Mouse (Mus musculus) heart, postnatal 0 days (tissue): ENCODE measurements around the gene Fnbp1. TPM values are rescaled to one million over a fixed set of nuclear protein-coding genes. Genes with fewer than 3 reads are reported as not detected.

Experiments
- ATAC-seq: fragments of 200-750 bp; cut with Nextera tagmentation; 2 replicates; pipeline ENCODE4 v1.8.0; 2017; ENCODE audit warnings: low read depth, moderate number of reproducible peaks, moderate library complexity; ENCODE audit not compliant: insufficient read depth
- DNase-seq: peaks from one replicate; pipeline ENCODE4 v3.0.0-alpha.2; 2016; ENCODE audit warnings: low spot score
- H3K27ac ChIP-seq: fragments of 300-500 bp; sonication (generic); 2 replicates; pipeline ENCODE4 v1.5.1; 2014; ENCODE audit warnings: low read depth, mild to moderate bottlenecking
- H3K27me3 ChIP-seq: fragments of 300-500 bp; sonication (generic); 2 replicates; pipeline ENCODE4 v1.6.1; 2014; ENCODE audit warnings: low read length, mixed read lengths; ENCODE audit not compliant: control insufficient read depth, insufficient read depth
- H3K36me3 ChIP-seq: fragments of 300-500 bp; sonication (generic); replicated peaks from 2 replicates; pipeline ENCODE4 v1.6.1; 2014; ENCODE audit warnings: low read length, mixed read lengths; ENCODE audit not compliant: control insufficient read depth, insufficient read depth
- H3K4me1 ChIP-seq: fragments of 300-500 bp; sonication (generic); 2 replicates; pipeline ENCODE4 v1.6.1; 2014; ENCODE audit warnings: antibody characterized with exemption; ENCODE audit not compliant: control insufficient read depth, insufficient read depth
- H3K4me2 ChIP-seq: fragments of 300-500 bp; sonication (generic); 2 replicates; pipeline ENCODE4 v1.6.1; 2014; ENCODE audit warnings: low read depth, mild to moderate bottlenecking, low read length, moderate library complexity
- H3K4me3 ChIP-seq: fragments of 300-500 bp; sonication (generic); 2 replicates; pipeline ENCODE4 v1.5.1; 2014; ENCODE audit warnings: low read depth, low read length
- H3K9ac ChIP-seq: fragments of 300-500 bp; sonication (generic); replicated peaks from 2 replicates; pipeline ENCODE4 v1.6.1; 2014; ENCODE audit warnings: low read depth, low read length, mixed read lengths
- H3K9me3 ChIP-seq: fragments of 300-500 bp; sonication (generic); replicated peaks from 2 replicates; pipeline ENCODE4 v1.6.1; 2016; ENCODE audit warnings: low read length; ENCODE audit not compliant: control insufficient read depth
- CTCF ChIP-seq: IDR thresholded peaks from 2 replicates; pipeline ENCODE4 v1.5.1; 2016; ENCODE audit warnings: antibody characterized with exemption, control low read depth, low read depth
- EP300 ChIP-seq: IDR thresholded peaks from 2 replicates; pipeline ENCODE4 v1.6.1; 2016; ENCODE audit warnings: antibody characterized with exemption, low read depth
- WGBS: fragments of 180-500 bp; shearing (Covaris S2); extraction: QIAGEN DNeasy Blood & Tissue Kit; methylation state at CpG from one replicate; pipeline ENCODE4 v1.1.7; 2014; 5-methylcytosine and 5-hydroxymethylcytosine counted together
- polyA plus RNA-seq: library from polyadenylated mRNA; unstranded; fragments of >200 nt; fragmentation: Nextera tagmentation; extraction: Ambion mirVana; gene quantifications from 2 replicates; pipeline ENCODE4 v1.2.1, GENCODE M21; 2015
- total RNA-seq: library from RNA; depleted of rRNA; stranded (reverse); fragments of >200 nt; gene quantifications from 2 replicates; pipeline ENCODE4 v1.2.3, GENCODE M21; 2014; ENCODE audit warnings: low replicate concordance

The Fnbp1 gene
- total and polyA plus RNA-seq, 2 experiments from 2014 or later, result 6.4 to 11.4 TPM

DNA sequence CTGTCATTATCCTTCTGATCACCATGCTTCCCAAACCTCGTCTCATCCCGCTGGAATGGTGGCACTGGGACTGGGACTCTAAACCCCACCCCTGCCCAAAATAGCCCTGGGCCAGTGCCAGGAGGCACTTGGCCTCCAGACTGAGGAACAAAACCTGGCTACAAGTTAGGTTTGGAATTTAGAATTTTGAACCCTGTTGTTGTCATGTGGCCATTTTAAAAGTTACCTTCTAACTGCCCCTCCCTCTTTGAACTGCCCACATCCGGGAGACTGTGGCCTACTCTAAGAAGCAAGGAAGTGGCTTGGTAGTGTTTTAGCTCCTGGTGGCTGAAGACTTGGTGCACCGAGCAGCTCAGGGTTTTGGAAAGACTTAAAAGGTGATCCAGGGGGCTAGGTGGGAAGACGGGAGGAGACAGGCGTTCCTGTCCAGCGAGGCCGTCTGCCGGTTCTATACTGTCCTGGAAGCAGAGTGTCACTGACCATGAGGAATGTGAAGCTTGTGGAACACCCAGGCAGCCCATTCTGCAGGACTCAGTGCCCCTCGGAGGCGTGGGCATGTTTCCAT, 146.3 kb downstream of the Fnbp1 start:
- Histone ChIP-seq H3K4me1 (peaks cover 3% of the 10 kb centered on the region), H3K4me3 (peak overlapping the region; percentile 52), H3K36me3 (peaks cover 19% of the 10 kb centered on the region), H3K27ac (peak overlapping the region; percentile 94), H3K27me3 (no peaks in the 10 kb centered on the region), H3K9me3 (no peaks in the 10 kb centered on the region), H3K9ac (peak overlapping the region; percentile 39), H3K4me2 (peak overlapping the region; percentile 70)
- TF ChIP-seq EP300 (no peak; the same call in 1 of the 2 replicates), CTCF (no peak)
- DNase-seq (peak; percentile 85), ATAC-seq (peak; percentile 84)
- 28% methylated on average over 11 of the region's 11 CpGs for WGBS

DNA sequence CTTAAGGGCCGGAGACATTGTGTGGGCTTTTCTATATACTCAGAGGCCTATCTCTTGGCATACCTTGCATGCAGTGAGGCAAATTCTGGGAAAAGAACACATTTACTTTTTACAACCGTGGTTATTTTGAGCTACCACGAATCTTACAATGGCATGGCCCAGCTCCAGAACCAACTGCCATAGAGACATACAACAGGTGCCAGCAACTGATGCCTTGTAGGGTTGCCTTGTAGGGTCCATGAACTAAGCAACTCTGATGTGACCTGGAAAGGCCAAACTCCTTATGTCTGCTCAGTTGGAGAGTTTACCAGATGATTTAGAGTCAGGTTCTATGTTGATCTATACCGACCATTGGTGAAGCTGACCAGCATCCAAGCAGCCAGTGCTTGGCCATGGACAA, 147.0 kb downstream of the Fnbp1 start:
- Histone ChIP-seq H3K4me2 (no peak overlapping the region), H3K9ac (no peak overlapping the region), H3K9me3 (no peaks in the 10 kb centered on the region), H3K27me3 (no peaks in the 10 kb centered on the region), H3K27ac (peak overlapping the region; percentile 94), H3K4me1 (peaks cover 3% of the 10 kb centered on the region), H3K4me3 (no peak overlapping the region), H3K36me3 (peaks cover 12% of the 10 kb centered on the region)
- TF ChIP-seq CTCF (no peak), EP300 (peak; percentile 18; the same call in 1 of the 2 replicates)
- WGBS, result 74% methylated on average over 4 of the region's 4 CpGs
- ATAC-seq (no peak), DNase-seq (no peak)

DNA sequence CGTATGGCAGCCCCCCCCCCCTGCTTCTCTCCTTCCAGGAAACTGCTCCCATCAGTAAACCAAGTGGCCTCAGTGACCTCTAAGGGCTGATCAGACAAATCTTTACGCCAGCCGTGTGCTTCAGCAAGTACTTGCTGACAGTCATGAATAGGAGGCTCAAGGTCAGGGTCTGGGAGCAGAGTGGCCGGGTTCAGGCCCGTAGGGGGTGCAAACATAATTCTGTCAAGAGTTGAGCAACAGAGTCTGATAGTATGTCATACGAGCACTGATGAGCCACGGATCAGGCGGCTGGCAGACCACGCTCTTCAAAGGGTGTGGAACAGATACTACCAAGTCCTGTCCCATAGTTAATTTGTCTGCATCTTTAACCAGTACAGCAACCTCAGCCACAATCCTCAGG, 151.6 kb downstream of the Fnbp1 start:
- WGBS, result 69% methylated on average over 9 of the region's 9 CpGs
- H3K4me1 ChIP-seq, result peaks cover 14% of the 10 kb centered on the region
- DNase-seq (no peak), ATAC-seq (no peak)
- H3K9me3 ChIP-seq, result no peaks in the 10 kb centered on the region
- H3K9ac ChIP-seq, result no peak overlapping the region
- no peaks in the 10 kb centered on the region for H3K36me3 ChIP-seq
- no peak overlapping the region for H3K4me2 ChIP-seq
- no peak overlapping the region for H3K27ac ChIP-seq
- no peak overlapping the region for H3K4me3 ChIP-seq
- TF ChIP-seq CTCF (no peak), EP300 (no peak)
- no peaks in the 10 kb centered on the region for H3K27me3 ChIP-seq

DNA sequence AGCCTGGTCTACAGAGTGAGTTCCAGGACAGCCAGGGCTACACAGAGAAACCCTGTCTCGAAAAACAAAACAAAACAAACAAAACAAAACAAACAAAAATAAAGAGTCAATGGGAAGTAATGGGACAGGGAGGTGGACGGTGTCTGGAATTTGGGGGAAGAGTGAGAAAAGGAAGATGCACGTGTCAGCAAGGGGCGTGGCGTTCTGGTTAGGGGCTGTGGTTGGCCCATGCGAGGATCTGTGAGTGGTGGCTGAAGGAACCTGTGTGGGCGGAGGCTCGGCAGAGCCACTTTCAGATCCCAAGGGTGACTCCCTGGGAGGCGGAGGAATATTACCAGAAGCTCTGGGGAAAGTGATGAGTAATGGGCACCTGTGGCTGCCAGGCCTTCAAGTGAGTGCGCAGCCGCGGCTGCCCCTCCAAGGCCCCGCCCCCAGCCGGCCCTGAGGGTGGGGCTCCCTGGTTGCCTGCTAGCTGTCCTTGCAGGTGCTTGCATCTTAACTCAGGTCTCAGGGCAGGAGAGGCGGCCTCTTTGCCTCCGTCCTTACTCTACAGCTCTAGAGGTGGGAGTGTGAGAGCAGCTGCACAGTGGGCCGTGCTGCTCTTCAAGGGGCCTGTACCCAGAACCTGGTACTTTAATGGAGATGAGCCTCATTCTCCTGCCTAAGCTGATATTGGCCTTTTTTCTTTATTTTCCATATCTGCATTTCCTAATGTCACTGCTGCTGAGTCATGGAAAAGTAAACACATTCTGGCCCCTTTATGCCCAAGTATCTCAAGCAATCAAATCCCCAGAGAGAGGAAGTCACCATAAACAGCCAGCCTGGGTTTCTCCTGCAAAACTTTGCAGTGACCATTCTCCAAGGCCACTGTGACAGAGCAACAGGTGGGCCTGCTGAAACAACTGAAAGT, 156.4 kb downstream of the Fnbp1 start:
- Histone ChIP-seq H3K9me3 (no peaks in the 10 kb centered on the region), H3K27me3 (no peaks in the 10 kb centered on the region), H3K9ac (no peak overlapping the region), H3K4me2 (peak overlapping the region; percentile 4; the same call in 1 of the 2 replicates), H3K27ac (peak overlapping the region; percentile 17; the same call in 1 of the 2 replicates), H3K36me3 (no peaks in the 10 kb centered on the region), H3K4me3 (no peak overlapping the region), H3K4me1 (peaks cover 16% of the 10 kb centered on the region)
- 34% methylated on average over 17 of the region's 17 CpGs for WGBS
- DNase-seq (no peak), ATAC-seq (no peak)
- TF ChIP-seq EP300 (no peak), CTCF (no peak)

DNA sequence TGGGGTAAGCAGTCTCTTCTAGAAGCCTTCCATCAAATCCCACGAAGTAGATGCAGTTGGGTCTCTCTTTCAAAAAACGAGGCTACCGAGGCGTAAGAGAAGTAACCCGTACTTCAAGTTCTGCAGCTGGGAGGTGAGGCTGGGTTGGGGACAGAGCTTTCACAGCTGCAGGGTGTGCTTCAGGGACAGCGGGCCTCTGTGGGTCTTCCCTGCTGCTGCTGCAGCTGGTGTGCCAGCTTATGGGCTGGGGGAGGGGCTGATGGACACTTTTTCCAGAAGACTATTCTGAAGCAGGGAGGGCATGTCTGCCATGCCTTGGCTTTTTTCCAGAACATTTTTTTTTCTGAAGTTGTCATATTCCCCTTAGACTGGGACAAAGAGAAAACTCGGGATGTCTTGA, 158.8 kb downstream of the Fnbp1 start:
- H3K36me3 ChIP-seq, result peaks cover 14% of the 10 kb centered on the region
- H3K9me3 ChIP-seq, result no peaks in the 10 kb centered on the region
- H3K27ac ChIP-seq, result 0 out of 2 replicates have a peak overlapping the region, but pooled peaks have one; percentile 53
- H3K4me1 ChIP-seq, result peaks cover 16% of the 10 kb centered on the region
- no peak overlapping the region for H3K9ac ChIP-seq
- peak overlapping the region; percentile 73 for H3K4me2 ChIP-seq
- 41% methylated on average over 7 of the region's 7 CpGs for WGBS
- no peaks in the 10 kb centered on the region for H3K27me3 ChIP-seq
- no peak for TF ChIP-seq CTCF
- TF ChIP-seq EP300, result no peak
- DNase-seq (no peak), ATAC-seq (no peak)
- peak overlapping the region; percentile 68 for H3K4me3 ChIP-seq
